Mouse (Mus musculus): ENCODE measurements around the gene Chek2.

DNA sequence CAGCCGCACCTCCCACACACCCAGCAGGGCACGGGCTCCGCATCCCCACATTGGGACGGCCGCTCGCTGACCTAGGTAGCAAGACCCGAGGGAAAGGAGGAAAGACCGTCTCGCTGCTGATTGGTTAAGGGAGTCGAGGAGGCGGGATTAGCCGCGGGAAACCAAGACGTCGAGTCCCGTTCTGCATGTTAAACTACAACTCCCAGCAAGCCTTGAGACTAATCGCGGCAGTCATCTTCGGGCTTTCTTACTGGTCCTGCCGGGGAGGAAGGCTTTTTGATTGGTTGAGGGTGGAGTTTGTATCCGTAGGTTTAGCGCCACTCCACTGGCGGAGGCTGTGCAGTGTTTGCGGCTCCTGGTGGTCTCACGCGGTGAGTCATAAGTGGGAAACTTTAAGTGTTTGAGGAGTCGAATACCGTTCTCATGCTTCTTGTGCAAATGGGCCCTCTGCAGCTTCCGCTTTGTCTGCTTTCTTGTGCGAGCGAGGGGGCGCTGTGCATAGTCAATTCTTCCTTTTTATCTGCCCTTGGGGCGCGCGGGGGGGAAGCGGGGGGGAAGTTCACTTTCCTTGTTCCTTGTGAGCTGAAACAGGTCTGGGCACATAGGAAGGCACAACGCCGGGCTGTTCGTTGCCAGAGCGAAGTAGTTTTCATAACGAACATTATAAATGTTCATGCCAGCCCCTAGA, at the start of gene Chek2, which contains the start of gene Hscb:
- TF ChIP-seq EP300 (IDR thresholded peaks at IDR 0.05; ENCODE audit: insufficient read depth, low read depth, low read length) (0 out of 2 replicates have a peak, but pooled peaks have one; percentile 10), POLR2A (IDR thresholded peaks at IDR 0.05; ENCODE audit: insufficient read depth, low read depth, low read length) (peak; percentile 91)
